Mouse (Mus musculus) stomach, embryonic 16.5 days (tissue): Measurements from ENCODE around the gene Scaf8. TPM values are rescaled to one million over a fixed set of nuclear protein-coding genes. Genes with fewer than 3 reads are reported as not detected.
"Not testable (repeated sequence)": the region's sequence is repeated elsewhere in the genome, so short reads cannot be mapped to it uniquely, and the experiment has no call there.

Experiments used
- ATAC-seq: fragments of 200-750 bp; cut with Nextera tagmentation; 2 replicates; pipeline ENCODE4 v1.8.0; 2017; ENCODE audit warnings: moderate number of reproducible peaks, moderate TSS enrichment; ENCODE audit not compliant: insufficient read depth, low FRiP score
- H3K27ac ChIP-seq: fragments of 300-500 bp; sonication (generic); 2 replicates; pipeline ENCODE4 v1.5.1; 2014; ENCODE audit warnings: low read length
- H3K27me3 ChIP-seq: fragments of 300-500 bp; sonication (generic); 2 replicates; pipeline ENCODE4 v1.6.1; 2014; ENCODE audit warnings: low read length, control low read depth, mixed read lengths; ENCODE audit not compliant: control insufficient read depth, insufficient read depth
- H3K36me3 ChIP-seq: fragments of 300-500 bp; sonication (generic); 2 replicates; pipeline ENCODE4 v1.6.1; 2014; ENCODE audit warnings: low read length; ENCODE audit not compliant: control insufficient read depth, insufficient read depth
- H3K4me1 ChIP-seq: fragments of 300-500 bp; sonication (generic); 2 replicates; pipeline ENCODE4 v1.6.1; 2014; ENCODE audit warnings: low read length, control low read depth, mixed read lengths; ENCODE audit not compliant: control insufficient read depth, insufficient read depth
- H3K4me2 ChIP-seq: fragments of 300-500 bp; sonication (generic); 2 replicates; pipeline ENCODE4 v1.6.1; 2014; ENCODE audit warnings: low read depth, low read length, mixed read lengths
- H3K4me3 ChIP-seq: fragments of 300-500 bp; sonication (generic); replicated peaks from 2 replicates; pipeline ENCODE4 v1.5.1; 2014; ENCODE audit warnings: mild to moderate bottlenecking, low read length
- H3K9ac ChIP-seq: fragments of 300-500 bp; sonication (generic); 2 replicates; pipeline ENCODE4 v1.6.1; 2014; ENCODE audit warnings: low read length
- H3K9me3 ChIP-seq: fragments of 300-500 bp; sonication (generic); replicated peaks from 2 replicates; pipeline ENCODE4 v1.6.1; 2016; ENCODE audit warnings: low read length, control low read depth; ENCODE audit not compliant: control insufficient read depth
- WGBS: fragments of 180-500 bp; shearing (Covaris S2); extraction: QIAGEN DNeasy Blood & Tissue Kit; methylation state at CpG from one replicate; pipeline ENCODE4 v1.1.7; 2014; 5-methylcytosine and 5-hydroxymethylcytosine counted together
- polyA plus RNA-seq: library from polyadenylated mRNA; unstranded; fragments of >200 nt; fragmentation: Nextera tagmentation; extraction: Ambion mirVana; gene quantifications from 2 replicates; pipeline ENCODE4 v1.2.1, GENCODE M21; 2015

Scaf8 gene
- polyA plus RNA-seq, 1 experiment from 2014 or later, result 15.7 TPM

DNA sequence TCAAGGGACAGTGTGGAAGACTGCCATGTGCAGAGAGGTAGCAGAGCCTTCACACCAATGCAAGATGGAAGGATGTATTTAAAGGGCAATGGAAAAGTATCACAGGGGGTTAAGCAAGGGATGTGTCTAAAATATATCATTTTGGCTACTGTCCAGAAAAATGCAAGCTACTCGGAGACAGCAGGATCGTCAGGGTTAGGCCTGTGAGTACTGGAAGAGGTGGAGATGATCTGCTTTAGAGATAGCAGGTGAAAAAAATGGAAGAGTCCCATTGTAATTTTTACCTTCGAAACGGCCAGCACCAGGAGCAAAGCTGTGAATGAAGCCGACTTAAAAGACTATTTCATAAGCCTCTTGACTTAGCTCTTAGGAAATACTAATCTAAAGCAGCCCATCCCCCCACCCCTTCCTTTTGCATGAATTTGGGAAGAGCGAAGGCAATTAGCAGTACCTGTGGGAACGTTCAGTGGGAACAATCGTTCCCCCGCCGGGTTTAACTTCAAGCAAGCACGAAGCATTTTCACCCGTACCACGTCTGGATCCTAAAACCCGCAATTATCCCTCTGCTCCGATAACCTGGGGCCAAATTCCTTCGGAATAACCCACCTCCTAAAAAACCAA is 925 bp upstream of the Scaf8 start:
- Histone ChIP-seq H3K9me3 (no peaks in the 10 kb centered on the region), H3K27me3 (no peaks in the 10 kb centered on the region), H3K9ac (peak overlapping the region; percentile 98), H3K36me3 (no peaks in the 10 kb centered on the region), H3K4me2 (peak overlapping the region; percentile 85), H3K27ac (peak overlapping the region; percentile 100), H3K4me3 (peak overlapping the region; percentile 81), H3K4me1 (peaks cover 14% of the 10 kb centered on the region)
- WGBS, result 0% methylated on average over 16 of the region's 16 CpGs
- no peak for ATAC-seq

DNA sequence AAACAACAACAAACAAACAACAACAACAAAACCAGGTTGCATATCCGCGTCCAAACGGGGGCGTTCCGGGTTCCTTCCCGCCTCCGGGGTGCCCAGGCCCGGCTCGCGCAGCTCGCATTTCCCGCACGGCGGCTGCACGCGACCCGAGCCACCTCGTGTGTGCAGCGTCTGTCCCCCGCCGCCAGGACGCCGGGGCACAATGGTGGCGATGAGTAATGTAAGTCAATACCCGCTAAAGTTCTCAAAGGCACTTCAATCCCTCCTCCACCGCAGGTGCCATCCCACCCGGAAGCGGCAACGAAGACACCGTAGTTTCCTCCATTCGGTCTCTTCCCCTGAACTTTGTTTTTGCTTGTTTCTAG is 433 bp upstream of the Scaf8 start:
- peak; percentile 59 for ATAC-seq
- Histone ChIP-seq H3K4me2 (peak overlapping the region; percentile 85), H3K36me3 (no peaks in the 10 kb centered on the region), H3K27ac (peak overlapping the region; percentile 100), H3K4me1 (peaks cover 14% of the 10 kb centered on the region), H3K4me3 (peak overlapping the region; percentile 81), H3K27me3 (no peaks in the 10 kb centered on the region), H3K9ac (peak overlapping the region; percentile 98), H3K9me3 (no peaks in the 10 kb centered on the region)
- under 1% methylated on average over 31 of the region's 31 CpGs for WGBS

DNA sequence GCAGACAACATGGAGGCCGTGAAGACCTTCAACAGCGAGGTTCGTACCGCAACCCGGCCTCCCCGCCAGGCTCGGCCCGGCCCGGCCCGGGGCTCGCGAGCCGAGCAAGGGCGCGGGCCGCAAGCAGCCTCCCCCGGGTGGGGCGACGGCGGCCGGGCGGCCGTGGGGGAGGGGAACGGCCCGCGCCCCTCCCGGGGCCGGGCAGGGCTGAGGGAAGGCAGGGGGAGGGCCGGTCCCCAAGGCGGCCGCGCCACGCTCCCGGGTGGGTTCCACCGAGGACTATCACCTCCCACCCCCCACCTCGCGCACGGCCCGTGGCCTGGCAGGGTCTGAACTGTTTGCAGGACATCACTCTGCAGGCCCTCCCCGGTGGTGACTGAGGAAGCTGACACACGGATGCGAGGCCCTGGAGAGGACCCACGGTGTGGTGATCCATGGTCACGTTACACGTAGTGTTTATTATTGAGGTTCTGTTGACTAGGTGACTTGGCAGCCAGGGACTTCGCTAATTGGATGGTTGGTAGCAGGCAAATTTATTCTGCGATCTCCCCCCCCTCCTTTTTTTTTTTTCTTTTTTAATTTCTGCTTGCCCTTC is 705 bp downstream of the Scaf8 start:
- ATAC-seq, result peak; percentile 72
- Histone ChIP-seq H3K9me3 (no peaks in the 10 kb centered on the region), H3K27ac (peak overlapping the region; percentile 100), H3K4me1 (peaks cover 14% of the 10 kb centered on the region), H3K9ac (peak overlapping the region; percentile 98), H3K36me3 (no peaks in the 10 kb centered on the region), H3K4me2 (peak overlapping the region; percentile 79), H3K27me3 (no peaks in the 10 kb centered on the region), H3K4me3 (peak overlapping the region; percentile 81)
- WGBS, result under 1% methylated on average over 47 of the region's 47 CpGs

DNA sequence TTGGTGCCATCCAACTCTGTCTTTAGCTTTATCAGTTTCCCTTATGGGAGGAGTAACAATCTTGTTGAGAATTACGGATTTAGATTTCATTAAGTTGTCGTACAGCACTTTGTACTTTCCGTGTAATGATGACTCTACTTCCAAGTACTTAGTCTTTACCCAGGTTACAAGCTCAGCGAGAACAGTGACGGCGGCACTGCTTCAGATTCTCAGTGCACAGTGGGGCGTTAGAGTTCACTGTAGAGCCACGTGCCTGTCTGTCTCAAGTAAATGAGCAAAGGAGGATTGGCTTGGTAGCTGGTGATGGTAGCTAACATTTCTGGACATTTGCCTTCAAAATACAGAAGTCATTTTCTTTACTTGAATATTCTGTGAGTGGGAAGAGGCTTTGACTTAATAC is 6.2 kb downstream of the Scaf8 start:
- not testable (repeated sequence) for H3K4me2 ChIP-seq, H3K27me3 ChIP-seq, H3K4me3 ChIP-seq, H3K4me1 ChIP-seq, H3K9ac ChIP-seq, H3K9me3 ChIP-seq, H3K27ac ChIP-seq, H3K36me3 ChIP-seq, ATAC-seq
- WGBS, result 78% methylated on average over 8 of the region's 8 CpGs

GRCm38 (mm10) chr17:3123581-3123980 is 8.8 kb downstream of the Scaf8 start:
- 49% methylated on average over 1 of the region's 1 CpGs for WGBS
- peak; percentile 66 for ATAC-seq

DNA sequence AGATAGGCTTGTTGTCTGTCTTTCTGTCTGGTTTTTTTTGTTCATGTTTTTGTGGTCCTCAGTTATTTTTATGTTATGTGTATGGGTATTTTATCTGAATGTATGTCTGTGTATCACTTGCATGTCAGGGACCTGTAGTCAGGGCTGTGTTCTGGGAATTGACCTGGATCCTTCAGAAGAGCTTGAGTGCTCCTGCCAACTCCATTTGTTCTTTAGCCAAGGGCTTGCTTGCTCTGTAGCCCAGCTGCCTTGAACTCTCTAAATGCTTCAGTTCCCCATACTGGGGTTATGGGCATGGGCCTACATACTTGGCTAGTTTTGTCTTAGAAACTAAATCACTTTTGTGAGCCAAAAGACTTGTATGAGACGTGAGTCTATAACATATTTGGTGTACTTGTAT is 13.9 kb downstream of the Scaf8 start:
- WGBS, result 91% methylated on average over 1 of the region's 1 CpGs
- no peak overlapping the region for H3K4me3 ChIP-seq
- H3K4me2 ChIP-seq, result no peak overlapping the region
- no peak overlapping the region for H3K9ac ChIP-seq
- H3K27ac ChIP-seq, result no peak overlapping the region
- no peaks in the 10 kb centered on the region for H3K4me1 ChIP-seq
- H3K36me3 ChIP-seq, result no peaks in the 10 kb centered on the region
- no peaks in the 10 kb centered on the region for H3K27me3 ChIP-seq
- no peaks in the 10 kb centered on the region for H3K9me3 ChIP-seq
- ATAC-seq, result no peak

More at GRCm38 (mm10) chr17:3123581-3123980, 8.8 kb downstream of the Scaf8 start:
- H3K4me2 ChIP-seq, H3K4me3 ChIP-seq, H3K9me3 ChIP-seq, H3K4me1 ChIP-seq, H3K9ac ChIP-seq, H3K27ac ChIP-seq, H3K36me3 ChIP-seq, H3K27me3 ChIP-seq: not testable (repeated sequence)

- H3K27ac ChIP-seq, result no peak overlapping the region
- no peak for ATAC-seq
- H3K36me3 ChIP-seq, result no peaks in the 10 kb centered on the region
- no peaks in the 10 kb centered on the region for H3K27me3 ChIP-seq
- no peaks in the 10 kb centered on the region for H3K9me3 ChIP-seq
- no peak overlapping the region for H3K4me2 ChIP-seq
- 86% methylated on average over 3 of the region's 3 CpGs for WGBS
- H3K4me1 ChIP-seq, result no peaks in the 10 kb centered on the region
- H3K9ac ChIP-seq, result no peak overlapping the region
- no peak overlapping the region for H3K4me3 ChIP-seq
These were observed 15.0 kb downstream of the Scaf8 start for GRCm38 (mm10) chr17:3129791-3130190.

DNA sequence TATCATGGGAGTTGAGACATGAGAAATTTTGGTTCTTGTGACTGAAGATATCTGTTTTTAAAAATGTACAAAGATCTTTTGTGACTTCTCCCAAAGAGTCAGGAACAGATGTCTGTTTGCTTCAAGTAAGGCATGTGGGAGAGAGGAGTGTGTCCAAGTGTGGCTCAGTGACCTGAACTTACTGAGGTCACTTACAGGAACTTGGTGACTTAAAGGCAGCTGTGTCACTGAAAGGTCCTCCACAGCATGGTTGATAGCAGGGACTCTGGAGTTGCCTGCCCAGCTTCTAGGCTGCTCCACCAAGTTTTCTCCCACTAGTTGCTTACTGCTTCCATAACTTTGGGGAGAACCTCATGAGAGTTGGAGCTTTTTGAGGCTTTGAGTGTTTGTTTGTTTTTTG is 20.6 kb downstream of the Scaf8 start:
- Histone ChIP-seq H3K4me2 (no peak overlapping the region), H3K4me1 (peaks cover 15% of the 10 kb centered on the region), H3K36me3 (no peaks in the 10 kb centered on the region), H3K27me3 (no peaks in the 10 kb centered on the region), H3K9me3 (no peaks in the 10 kb centered on the region), H3K9ac (no peak overlapping the region), H3K27ac (no peak overlapping the region), H3K4me3 (no peak overlapping the region)
- ATAC-seq, result no peak

GRCm38 (mm10) chr17:3136127-3136526 is 21.4 kb downstream of the Scaf8 start:
- Histone ChIP-seq H3K4me3 (no peak overlapping the region), H3K36me3 (no peaks in the 10 kb centered on the region), H3K27ac (no peak overlapping the region), H3K4me1 (peaks cover 15% of the 10 kb centered on the region), H3K9me3 (no peaks in the 10 kb centered on the region), H3K4me2 (no peak overlapping the region), H3K9ac (no peak overlapping the region), H3K27me3 (no peaks in the 10 kb centered on the region)
- WGBS, result 86% methylated on average over 7 of the region's 7 CpGs
- ATAC-seq, result no peak
